Mouse (Mus musculus) forebrain, postnatal 0 days (tissue): ENCODE data around the gene Yif1a. TPM values are rescaled to one million over a fixed set of nuclear protein-coding genes. Genes with fewer than 3 reads are reported as not detected.

Source experiments
- ATAC-seq: fragments of 200-750 bp; cut with Nextera tagmentation; 2 replicates; pipeline ENCODE4 v1.8.0; 2017; ENCODE audit warnings: mild to moderate bottlenecking, moderate library complexity
- DNase-seq: peaks from one replicate; pipeline ENCODE4 v3.0.0-alpha.2; 2015
- H3K27ac ChIP-seq: fragments of 300-500 bp; sonication (generic); 2 replicates; pipeline ENCODE4 v1.5.1; 2014; ENCODE audit warnings: low read depth, mild to moderate bottlenecking, antibody characterized with exemption, low read length, moderate library complexity, mixed read lengths
- H3K27me3 ChIP-seq: fragments of 300-500 bp; sonication (generic); 2 replicates; pipeline ENCODE4 v1.6.1; 2014; ENCODE audit warnings: mild to moderate bottlenecking, low read length, mixed read lengths; ENCODE audit not compliant: insufficient read depth
- H3K36me3 ChIP-seq: fragments of 300-500 bp; sonication (generic); 2 replicates; pipeline ENCODE4 v1.6.1; 2014; ENCODE audit warnings: mild to moderate bottlenecking, moderate library complexity; ENCODE audit not compliant: insufficient read depth
- H3K4me1 ChIP-seq: fragments of 300-500 bp; sonication (generic); 2 replicates; pipeline ENCODE4 v1.6.1; 2014; ENCODE audit warnings: antibody characterized with exemption; ENCODE audit not compliant: insufficient read depth
- H3K4me2 ChIP-seq: fragments of 300-500 bp; sonication (generic); 2 replicates; pipeline ENCODE4 v1.6.1; 2014; ENCODE audit warnings: low read depth, mild to moderate bottlenecking, moderate library complexity
- H3K4me3 ChIP-seq: fragments of 300-500 bp; sonication (generic); 2 replicates; pipeline ENCODE4 v1.5.1; 2014; ENCODE audit warnings: low read depth, low read length, mixed read lengths
- H3K9ac ChIP-seq: fragments of 300-500 bp; sonication (generic); 2 replicates; pipeline ENCODE4 v1.6.1; 2014; ENCODE audit warnings: mild to moderate bottlenecking
- H3K9me3 ChIP-seq: fragments of 300-500 bp; sonication (generic); 2 replicates; pipeline ENCODE4 v1.6.1; 2016; ENCODE audit warnings: low read length
- CTCF ChIP-seq: sonication (generic); IDR thresholded peaks from 2 replicates; pipeline ENCODE4 v1.5.1; 2016; ENCODE audit warnings: antibody characterized with exemption, control low read depth, low read depth
- WGBS: fragments of 180-500 bp; shearing (Covaris S2); extraction: QIAGEN DNeasy Blood & Tissue Kit; methylation state at CpG from one replicate; pipeline ENCODE4 v1.1.7; 2014; 5-methylcytosine and 5-hydroxymethylcytosine counted together
- polyA plus RNA-seq: library from polyadenylated mRNA; unstranded; fragments of >200 nt; fragmentation: Nextera tagmentation; extraction: Ambion mirVana; gene quantifications from 2 replicates; pipeline ENCODE4 v1.2.1, GENCODE M21; 2015
- total RNA-seq: library from RNA; depleted of rRNA; stranded (reverse); fragments of >200 nt; gene quantifications from 2 replicates; pipeline ENCODE4 v1.2.3, GENCODE M21; 2014

Gene Yif1a
- total and polyA plus RNA-seq, 2 experiments from 2014 or later: 50.5 to 54.9 TPM

DNA sequence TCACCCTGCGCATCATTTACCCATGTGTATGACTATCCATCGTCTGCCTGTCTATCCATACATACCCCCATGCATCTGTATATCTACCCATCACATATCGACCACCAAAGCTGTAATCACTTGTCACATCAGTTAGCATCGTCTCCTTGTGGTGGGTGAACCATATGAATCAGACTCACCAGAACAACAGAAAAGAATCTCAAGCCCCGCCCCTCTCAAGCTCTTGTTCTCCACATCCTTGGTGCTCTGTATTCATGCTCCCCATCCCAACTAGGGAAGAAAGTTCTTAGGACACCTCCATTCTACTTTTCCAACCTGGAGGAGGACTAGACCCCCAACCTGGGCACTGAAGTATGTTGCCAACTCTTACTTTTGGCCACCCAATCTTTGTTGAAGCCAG lies 26.3 kb upstream of the Yif1a start:
- TF ChIP-seq CTCF: no peak
- H3K27ac ChIP-seq: no peak overlapping the region
- H3K4me3 ChIP-seq: no peak overlapping the region
- 87% methylated on average over 5 of the region's 5 CpGs for WGBS
- no peaks in the 10 kb centered on the region for H3K36me3 ChIP-seq
- no peak for DNase-seq
- no peaks in the 10 kb centered on the region for H3K27me3 ChIP-seq
- no peak overlapping the region for H3K9ac ChIP-seq
- H3K4me1 ChIP-seq: no peaks in the 10 kb centered on the region
- no peak overlapping the region for H3K4me2 ChIP-seq
- ATAC-seq: no peak
- no peaks in the 10 kb centered on the region for H3K9me3 ChIP-seq

- ATAC-seq (no peak), DNase-seq (no peak)
- TF ChIP-seq CTCF: no peak
- Histone ChIP-seq H3K4me3 (no peak overlapping the region), H3K27ac (no peak overlapping the region), H3K9me3 (no peaks in the 10 kb centered on the region), H3K4me2 (no peak overlapping the region), H3K27me3 (no peaks in the 10 kb centered on the region), H3K4me1 (peaks cover 2% of the 10 kb centered on the region; the same call in 1 of the 2 replicates), H3K36me3 (no peaks in the 10 kb centered on the region), H3K9ac (no peak overlapping the region)
- 88% methylated on average over 6 of the region's 6 CpGs for WGBS
Measured at GRCm38 (mm10) chr19:5062446-5062845, 25.9 kb upstream of the Yif1a start.

DNA sequence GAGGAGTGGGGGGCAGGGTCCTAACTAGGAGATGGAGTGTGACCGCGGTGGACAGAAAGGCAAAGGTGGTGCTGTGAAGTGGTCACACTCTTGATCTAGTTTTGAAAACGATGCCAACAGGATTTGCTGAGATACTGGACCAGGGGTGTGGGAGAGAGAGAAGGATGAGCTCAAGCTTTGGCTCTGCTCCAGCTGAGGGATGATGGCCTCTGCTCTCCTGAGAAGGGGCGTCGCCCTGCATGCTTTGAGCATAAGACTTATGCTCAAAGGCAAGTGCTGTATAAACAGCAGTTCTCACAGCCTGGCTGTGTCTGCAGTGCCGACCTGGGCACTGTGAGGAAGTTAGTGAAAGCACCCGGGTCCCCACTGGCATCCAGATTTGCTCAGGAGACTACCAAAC lies 23.2 kb upstream of the Yif1a start:
- Histone ChIP-seq H3K4me2 (no peak overlapping the region), H3K4me3 (no peak overlapping the region), H3K27ac (no peak overlapping the region), H3K9me3 (no peaks in the 10 kb centered on the region), H3K4me1 (peaks cover 4% of the 10 kb centered on the region; the same call in 1 of the 2 replicates), H3K27me3 (no peaks in the 10 kb centered on the region), H3K36me3 (no peaks in the 10 kb centered on the region), H3K9ac (no peak overlapping the region)
- no peak for TF ChIP-seq CTCF
- WGBS: 59% methylated on average over 7 of the region's 7 CpGs
- ATAC-seq: no peak
- no peak for DNase-seq

- Histone ChIP-seq H3K27ac (no peak overlapping the region), H3K4me1 (peaks cover 12% of the 10 kb centered on the region), H3K9ac (peak overlapping the region; percentile 55; the same call in 1 of the 2 replicates), H3K4me3 (peak overlapping the region; percentile 38; the same call in 1 of the 2 replicates), H3K9me3 (no peaks in the 10 kb centered on the region), H3K4me2 (peak overlapping the region; percentile 86), H3K27me3 (no peaks in the 10 kb centered on the region), H3K36me3 (no peaks in the 10 kb centered on the region)
- ATAC-seq (peak; percentile 8; the same call in 1 of the 2 replicates), DNase-seq (peak; percentile 40)
- TF ChIP-seq CTCF: no peak
- 18% methylated on average over 15 of the region's 15 CpGs for WGBS
Measured at GRCm38 (mm10) chr19:5067040-5067799, 21.1 kb upstream of the Yif1a start.

DNA sequence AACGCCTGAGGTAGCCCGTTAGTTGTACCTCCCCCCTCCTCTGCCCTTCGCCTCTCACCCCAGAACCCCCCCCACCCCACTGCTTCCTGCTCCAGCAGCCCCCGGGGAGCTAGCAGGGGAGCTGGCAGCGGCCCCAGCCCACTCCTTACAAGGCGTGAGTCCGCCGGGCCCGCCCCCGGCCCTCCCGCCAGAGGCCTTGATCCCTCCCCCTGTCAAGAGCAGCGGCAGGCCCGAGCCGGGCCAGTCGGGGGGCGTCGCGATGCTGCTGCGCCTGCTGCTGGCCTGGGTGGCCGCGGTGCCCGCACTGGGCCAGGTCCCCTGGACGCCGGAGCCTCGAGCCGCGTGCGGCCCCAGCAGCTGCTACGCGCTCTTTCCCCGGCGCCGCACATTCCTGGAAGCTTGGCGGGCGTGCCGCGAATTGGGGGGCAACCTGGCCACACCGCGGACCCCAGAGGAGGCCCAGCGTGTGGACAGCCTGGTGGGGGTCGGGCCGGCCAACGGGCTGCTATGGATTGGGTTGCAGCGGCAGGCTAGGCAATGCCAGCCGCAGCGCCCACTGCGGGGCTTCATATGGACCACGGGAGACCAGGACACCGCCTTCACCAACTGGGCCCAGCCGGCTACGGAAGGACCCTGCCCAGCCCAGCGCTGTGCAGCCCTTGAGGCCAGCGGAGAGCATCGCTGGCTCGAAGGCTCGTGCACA lies 20.3 kb upstream of the Yif1a start, which contains the start of gene Cd248:
Gene Cd248 (plus strand): TSS at position 212 of the 703 bp plus-strand sequence.
- ATAC-seq (peak; percentile 32), DNase-seq (peak; percentile 60)
- Histone ChIP-seq H3K4me1 (peaks cover 17% of the 10 kb centered on the region), H3K9ac (peak within 1 kb of the TSS; percentile 55), H3K27me3 (no peaks in the 10 kb centered on the region), H3K4me3 (peak within 1 kb of the TSS; percentile 38), H3K9me3 (no peaks in the 10 kb centered on the region), H3K4me2 (peak within 1 kb of the TSS; percentile 86), H3K27ac (no peak within 1 kb of the TSS), H3K36me3 (no peaks in the 10 kb centered on the region)
- 3% methylated on average over 49 of the region's 56 CpGs for WGBS
- TF ChIP-seq CTCF: no peak

GRCm38 (mm10) chr19:5068570-5069234 lies 19.6 kb upstream of the Yif1a start:
- DNase-seq (peak; percentile 24), ATAC-seq (no peak)
- Histone ChIP-seq H3K27me3 (no peaks in the 10 kb centered on the region), H3K27ac (no peak overlapping the region), H3K9ac (peak overlapping the region; percentile 55), H3K4me2 (peak overlapping the region; percentile 86), H3K4me3 (peak overlapping the region; percentile 38), H3K4me1 (peaks cover 17% of the 10 kb centered on the region), H3K36me3 (no peaks in the 10 kb centered on the region), H3K9me3 (no peaks in the 10 kb centered on the region)
- WGBS: 39% methylated on average over 21 of the region's 21 CpGs
- TF ChIP-seq CTCF: peak; percentile 21; the same call in 1 of the 2 replicates
